Mouse (Mus musculus): ENCODE measurements around the gene Pla2g4b. TPM values are rescaled to one million over a fixed set of nuclear protein-coding genes. Genes with fewer than 3 reads are reported as not detected.

Pla2g4b gene
- total RNA-seq, 4 experiments from 2014 or later: 1.1 to 4.3 (median 2.1) TPM

GRCm38 (mm10) chr2:120060190-120060589 lies 27.0 kb downstream of the Pla2g4b start:
- DNase-seq (ENCODE audit: low spot score in 2 of 2): no peak

GRCm38 (mm10) chr2:120060651-120061050 lies 27.4 kb downstream of the Pla2g4b start:
- no peak for DNase-seq (ENCODE audit: low spot score in 2 of 2)

- DNase-seq (ENCODE audit: low spot score in 2 of 2): no peak
Measured at GRCm38 (mm10) chr2:120062248-120062647, 29.0 kb downstream of the Pla2g4b start.

GRCm38 (mm10) chr2:120064639-120065038 lies 31.4 kb downstream of the Pla2g4b start:
- DNase-seq (ENCODE audit: low spot score in 2 of 2): no peak

GRCm38 (mm10) chr2:120065243-120065642 lies 32.0 kb downstream of the Pla2g4b start:
- DNase-seq (ENCODE audit: low spot score in 2 of 2): no peak

GRCm38 (mm10) chr2:120066224-120066623 lies 33.0 kb downstream of the Pla2g4b start:
- DNase-seq (ENCODE audit: low spot score in 2 of 2): no peak

- no peak for DNase-seq (ENCODE audit: low spot score in 2 of 2)
Measured at GRCm38 (mm10) chr2:120068555-120069465, 35.6 kb downstream of the Pla2g4b start.

GRCm38 (mm10) chr2:120069466-120069990 lies 36.3 kb downstream of the Pla2g4b start:
- peak in 1 of 2 experiments; percentile 84 for DNase-seq (ENCODE audit: low spot score in 2 of 2)

- no peak for DNase-seq (ENCODE audit: low spot score in 2 of 2)
Measured at GRCm38 (mm10) chr2:120074096-120074495, 40.9 kb downstream of the Pla2g4b start.

GRCm38 (mm10) chr2:120076076-120076705 lies 43.0 kb downstream of the Pla2g4b start:
- peak in 1 of 2 experiments; percentile 44 for DNase-seq (ENCODE audit: low spot score in 2 of 2)

GRCm38 (mm10) chr2:120082416-120082815 lies 49.2 kb downstream of the Pla2g4b start:
- DNase-seq (ENCODE audit: low spot score in 2 of 2): no peak

- no peak for DNase-seq (ENCODE audit: low spot score in 2 of 2)
Measured at GRCm38 (mm10) chr2:120084593-120085361, 51.6 kb downstream of the Pla2g4b start.

- no peak for DNase-seq (ENCODE audit: low spot score in 2 of 2)
Measured at GRCm38 (mm10) chr2:120086038-120086437, 52.8 kb downstream of the Pla2g4b start.

- no peak for DNase-seq (ENCODE audit: low spot score in 2 of 2)
Measured at GRCm38 (mm10) chr2:120087391-120087790, 54.2 kb downstream of the Pla2g4b start.

GRCm38 (mm10) chr2:120087897-120088296 lies 54.7 kb downstream of the Pla2g4b start:
- no peak for DNase-seq (ENCODE audit: low spot score in 2 of 2)

GRCm38 (mm10) chr2:120090979-120091378 lies 57.8 kb downstream of the Pla2g4b start:
- no peak for DNase-seq (ENCODE audit: low spot score in 2 of 2)

Small RNA genes within 50 kb of the gene (microRNA-seq; reads per million reads assigned to microRNA genes)
- gene Mir7665: 0.22 to 1.1 reads per million in 2 experiments

Other genes starting within 250 kb of the Pla2g4b start
- 10 to 100 TPM; 18.8 to 21.2 (median 20.4) TPM for gene Rpap1, start 245.9 kb upstream of the Pla2g4b start, total RNA-seq (2022)
- 100 to 1,000 TPM; 180 to 223 (median 191) TPM for gene Tyro3, start 235.7 kb upstream of the Pla2g4b start, total RNA-seq (2022)
- gene Mga, start 136.2 kb upstream of the Pla2g4b start, total RNA-seq (2022): 10 to 100 TPM; 54.9 to 78.5 (median 70.4) TPM
- gene Mapkbp1, start 60.7 kb upstream of the Pla2g4b start, total RNA-seq (2022): 10 to 100 TPM; 42.3 to 51.3 (median 44.2) TPM
- gene Jmjd7, start 5.9 kb upstream of the Pla2g4b start, total RNA-seq (2022): 1 to 10 TPM; 3.6 to 4.6 (median 4.2) TPM
- gene Gm28042, start 5.9 kb upstream of the Pla2g4b start, total RNA-seq (2022): 1 to 10 TPM in 3 of 4 experiments, under 1 TPM in 1; 0.50 to 2.6 (median 1.3) TPM
- 10 to 100 TPM; 13.5 to 20.3 (median 16.0) TPM for gene Ehd4, start 121.2 kb downstream of the Pla2g4b start, total RNA-seq (2022)
- 10 to 100 TPM; 21.3 to 26.6 (median 22.6) TPM for gene Pla2g4e, start 211.9 kb downstream of the Pla2g4b start, total RNA-seq (2022)